Mouse (Mus musculus): ENCODE measurements at regions not wholly inside any gene's neighbourhood (a gene's known extent, or its start where the extent isn't known, plus 50 kb on each side); places are given as distances from the start of the nearest gene placed in this dataset.

GRCm38 (mm10) chr9:69575386-69575785, 122.0 kb downstream of the Anxa2 start:
- no peaks in the 10 kb centered on the region for H3K9me3 ChIP-seq (replicated peaks)
- no peaks in the 10 kb centered on the region for H3K36me3 ChIP-seq
- no peak overlapping the region for H3K9ac ChIP-seq
- ATAC-seq (ENCODE audit: low read depth) (no peak), DNase-seq (no peak)
- no peak overlapping the region for H3K4me3 ChIP-seq (replicated peaks)
- no peaks in the 10 kb centered on the region for H3K27me3 ChIP-seq
- H3K4me1 ChIP-seq (replicated peaks), result no peaks in the 10 kb centered on the region
- H3K27ac ChIP-seq, result no peak overlapping the region
- no peak overlapping the region for H3K4me2 ChIP-seq
- WGBS (ENCODE audit: insufficient replicate concordance), result 61% methylated on average over 14 of the region's 14 CpGs

GRCm38 (mm10) chr9:69568631-69569230, 115.3 kb downstream of the Anxa2 start:
- H3K27ac ChIP-seq, result no peak overlapping the region
- no peak overlapping the region for H3K4me2 ChIP-seq
- H3K27me3 ChIP-seq, result no peaks in the 10 kb centered on the region
- no peak overlapping the region for H3K4me3 ChIP-seq (replicated peaks)
- WGBS (ENCODE audit: insufficient replicate concordance), result 71% methylated on average over 13 of the region's 13 CpGs
- H3K4me1 ChIP-seq (replicated peaks), result no peaks in the 10 kb centered on the region
- H3K9me3 ChIP-seq (replicated peaks), result no peaks in the 10 kb centered on the region
- H3K36me3 ChIP-seq, result no peaks in the 10 kb centered on the region
- DNase-seq (no peak), ATAC-seq (ENCODE audit: low read depth) (no peak)
- no peak overlapping the region for H3K9ac ChIP-seq

GRCm38 (mm10) chr9:69568222-69568621, 114.8 kb downstream of the Anxa2 start:
- H3K27ac ChIP-seq, result no peak overlapping the region
- no peaks in the 10 kb centered on the region for H3K36me3 ChIP-seq
- no peak overlapping the region for H3K4me3 ChIP-seq (replicated peaks)
- no peak for DNase-seq
- no peaks in the 10 kb centered on the region for H3K27me3 ChIP-seq
- WGBS (ENCODE audit: insufficient replicate concordance), result 59% methylated on average over 3 of the region's 3 CpGs
- H3K4me2 ChIP-seq, result no peak overlapping the region
- H3K9ac ChIP-seq, result no peak overlapping the region
- H3K4me1 ChIP-seq (replicated peaks), result no peaks in the 10 kb centered on the region
- ATAC-seq (ENCODE audit: low read depth), result no peak
- H3K9me3 ChIP-seq (replicated peaks), result no peaks in the 10 kb centered on the region

- H3K36me3 ChIP-seq, result no peaks in the 10 kb centered on the region
- WGBS (ENCODE audit: insufficient replicate concordance), result 64% methylated on average over 6 of the region's 6 CpGs
Observed at GRCm38 (mm10) chr9:69566996-69567395, 113.6 kb downstream of the Anxa2 start.

GRCm38 (mm10) chr9:69543241-69543640, 89.8 kb downstream of the Anxa2 start:
- H3K36me3 ChIP-seq, result no peaks in the 10 kb centered on the region
- no peak overlapping the region for H3K4me2 ChIP-seq
- H3K27ac ChIP-seq, result no peak overlapping the region
- H3K4me3 ChIP-seq (replicated peaks), result no peak overlapping the region
- H3K27me3 ChIP-seq, result no peaks in the 10 kb centered on the region
- no peaks in the 10 kb centered on the region for H3K9me3 ChIP-seq (replicated peaks)
- ATAC-seq (ENCODE audit: low read depth), result no peak
- no peaks in the 10 kb centered on the region for H3K4me1 ChIP-seq (replicated peaks)
- DNase-seq, result no peak
- WGBS (ENCODE audit: insufficient replicate concordance), result 58% methylated on average over 5 of the region's 5 CpGs
- no peak overlapping the region for H3K9ac ChIP-seq

More at GRCm38 (mm10) chr9:69566996-69567395, 113.6 kb downstream of the Anxa2 start:
- Histone ChIP-seq H3K4me2 (no peak overlapping the region), H3K4me3 (replicated peaks) (no peak overlapping the region), H3K9ac (no peak overlapping the region), H3K27ac (no peak overlapping the region), H3K27me3 (no peaks in the 10 kb centered on the region), H3K4me1 (replicated peaks) (no peaks in the 10 kb centered on the region), H3K9me3 (replicated peaks) (no peaks in the 10 kb centered on the region)
- DNase-seq (no peak), ATAC-seq (ENCODE audit: low read depth) (no peak)

Measured in liver, embryonic 13.5 days (tissue).